Mouse (Mus musculus): Measurements from ENCODE around the gene Rnf216.

GRCm38 (mm10) chr5:143037201-143037600 is 75.6 kb downstream of the Rnf216 start:
- TF ChIP-seq CTCF (IDR thresholded peaks at IDR 0.05; ENCODE audit: low read depth): peak; percentile 79
- peak; percentile 87 for TF ChIP-seq EP300 (IDR thresholded peaks at IDR 0.05; ENCODE audit: low read depth)
